ENCODE assay signal across 13 mouse cellular contexts in the genomic region with DNA sequence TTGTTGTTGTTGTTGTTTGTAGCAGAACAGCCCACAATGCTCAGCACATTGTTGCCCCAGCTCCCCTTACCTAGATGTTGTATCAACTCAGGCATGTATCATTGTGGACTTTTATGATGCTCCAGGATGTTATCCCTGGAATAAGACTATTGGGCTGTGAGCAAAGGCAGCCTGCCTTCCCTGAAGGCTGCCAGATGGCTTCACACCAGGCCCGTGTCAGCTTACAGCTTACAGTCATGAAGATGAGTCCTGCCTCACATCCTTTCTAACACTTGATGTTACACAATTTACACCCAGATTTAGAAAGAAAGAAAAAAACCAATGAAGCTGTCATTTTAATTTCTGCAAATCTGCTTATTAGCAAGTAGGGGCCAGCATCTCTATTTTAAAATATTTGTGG.
DNase-seq lines count a peak whose midpoint lies in the region.
"Had no signal": no experiment of that assay in that cellular context is flagged by ENCODE, and none has a peak within 500 bp of the region (broad histone marks: within the 10 kb centered on the region; RNA-seq: fewer than 3 reads in every experiment).

No protein-coding gene starts in this region.

- peak; percentile 26 for DNase-seq in layer of hippocampus, adult 11-12 months (ENCODE audit: low spot score)
- DNase-seq in layer of hippocampus, postnatal 25 days (ENCODE audit: extremely low spot score in 1 of 2, low spot score in 1 of 2), result no peak
- peak; percentile 7 for DNase-seq in cerebellum, adult 8-10 months
- DNase-seq in gastrocnemius, postnatal 25 days, result peak; percentile 20
- DNase-seq in right cerebral cortex, postnatal 14 days, result peak; percentile 29
- no peak for DNase-seq in embryo, embryonic 9.5 days (ENCODE audit: extremely low spot score)
- no peak for DNase-seq in lung, adult 18-20 months
- no peak for DNase-seq in lung, postnatal 10 days
- DNase-seq: adrenal gland, adult 2 months; heart, postnatal 4 days; liver, embryonic 13.5 days; spleen, adult 18-20 months; thymus, postnatal 4 days had no signal

Comparison
In these comparisons a context has a peak if more than half of its experiments do, and no peak if none do; other contexts are left out.
1. DNase-seq: peak in layer of hippocampus, adult 11-12 months (single experiment), cerebellum, adult 8-10 months (single experiment), gastrocnemius, postnatal 25 days (single experiment) and right cerebral cortex, postnatal 14 days (single experiment); none in layer of hippocampus, postnatal 25 days (0 of 2), embryo, embryonic 9.5 days (single experiment), lung, adult 18-20 months (0 of 2) and lung, postnatal 10 days (single experiment).